Mouse (Mus musculus) C2C12 (cell line): Measurements from ENCODE around the gene Orc3.

Source experiments
- CEBPB ChIP-seq: IDR thresholded peaks from one replicate; pipeline ENCODE4 v1.6.1; 2011; ENCODE audit warnings: low read depth, mild to moderate bottlenecking, control low read depth, moderate library complexity
- CTCF ChIP-seq: IDR thresholded peaks from one replicate; pipeline ENCODE4 v1.5.1; 2011; ENCODE audit not compliant: control insufficient read depth, insufficient read depth, insufficient read length
- MAX ChIP-seq: IDR thresholded peaks from one replicate; pipeline ENCODE4 v1.6.1; 2011; ENCODE audit warnings: mild to moderate bottlenecking, control low read depth
- MYOD1 ChIP-seq: IDR thresholded peaks from one replicate; pipeline ENCODE4 v1.6.1; 2011; ENCODE audit warnings: low read depth; ENCODE audit not compliant: control insufficient read depth, insufficient read length
- USF1 ChIP-seq: IDR thresholded peaks from one replicate; pipeline ENCODE4 v1.6.1; 2011; ENCODE audit warnings: low read depth, mild to moderate bottlenecking, control low read depth, moderate library complexity

DNA sequence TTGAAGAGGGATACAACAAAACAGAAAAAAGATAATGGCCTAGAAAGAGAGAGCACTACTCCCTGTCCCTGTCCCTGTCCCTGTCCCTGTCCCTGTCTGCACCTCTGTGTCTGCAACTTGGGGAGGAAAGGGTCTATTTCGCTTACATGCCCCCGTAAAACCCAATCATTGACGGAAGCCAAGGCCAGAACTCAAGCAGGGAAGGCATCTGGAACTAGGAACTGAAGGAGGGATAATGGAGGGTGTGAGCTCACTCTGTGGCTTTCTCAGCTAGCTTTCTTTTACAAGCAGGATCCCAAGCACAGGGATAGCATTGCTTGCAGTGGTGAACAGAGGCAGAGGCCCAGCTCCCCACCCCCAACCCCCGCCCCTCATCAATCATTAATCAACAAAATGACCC lies 85.4 kb downstream of the Orc3 start:
- no peak for TF ChIP-seq CTCF
- TF ChIP-seq MYOD1: no peak
- TF ChIP-seq USF1: no peak
- TF ChIP-seq CEBPB: no peak
- no peak for TF ChIP-seq MAX
